Mouse (Mus musculus): ENCODE measurements around the gene Kremen1.

The Kremen1 gene

GRCm38 (mm10) chr11:5261508-5262392, at the start of gene Kremen1:
Kremen1 (minus strand) TSS chr11:5261558.
- peak; percentile 97 for DNase-seq

GRCm38 (mm10) chr11:5307024-5307905, 45.9 kb upstream of the Kremen1 start:
- DNase-seq: no peak

GRCm38 (mm10) chr11:5306017-5306416, 44.7 kb upstream of the Kremen1 start:
- no peak for DNase-seq

- DNase-seq: no peak
Measured at GRCm38 (mm10) chr11:5304526-5304925, 43.2 kb upstream of the Kremen1 start.

GRCm38 (mm10) chr11:5298007-5298372, 36.6 kb upstream of the Kremen1 start:
- DNase-seq: no peak

- peak; percentile 73 for DNase-seq
Measured at GRCm38 (mm10) chr11:5297148-5298006, 36.0 kb upstream of the Kremen1 start.

GRCm38 (mm10) chr11:5296576-5297115, 35.3 kb upstream of the Kremen1 start:
- DNase-seq: peak; percentile 38

- DNase-seq: no peak
Measured at GRCm38 (mm10) chr11:5294805-5295204, 33.4 kb upstream of the Kremen1 start.

- peak; percentile 78 for DNase-seq
Measured at GRCm38 (mm10) chr11:5290691-5291090, 29.3 kb upstream of the Kremen1 start.

- DNase-seq: no peak
Measured at GRCm38 (mm10) chr11:5289826-5290580, 28.6 kb upstream of the Kremen1 start.

- no peak for DNase-seq
Measured at GRCm38 (mm10) chr11:5283987-5284386, 22.6 kb upstream of the Kremen1 start.

- no peak for DNase-seq
Measured at GRCm38 (mm10) chr11:5280932-5281331, 19.6 kb upstream of the Kremen1 start.

- DNase-seq: no peak
Measured at GRCm38 (mm10) chr11:5278463-5278862, 17.1 kb upstream of the Kremen1 start.

GRCm38 (mm10) chr11:5277307-5277971, 16.1 kb upstream of the Kremen1 start:
- no peak for DNase-seq

GRCm38 (mm10) chr11:5275216-5275615, 13.9 kb upstream of the Kremen1 start:
- DNase-seq: no peak

- DNase-seq: no peak
Measured at GRCm38 (mm10) chr11:5272536-5273234, 11.3 kb upstream of the Kremen1 start.

GRCm38 (mm10) chr11:5272066-5272360, 10.7 kb upstream of the Kremen1 start:
- no peak for DNase-seq

- no peak for DNase-seq
Measured at GRCm38 (mm10) chr11:5271274-5272065, 10.1 kb upstream of the Kremen1 start.

- DNase-seq: no peak
Measured at GRCm38 (mm10) chr11:5269846-5270461, 8.6 kb upstream of the Kremen1 start.

Data from thymus, postnatal 14 days (tissue).